Mouse (Mus musculus) G1E-ER4 (cell line): Measurements from ENCODE around the gene Baiap2l1. TPM values are rescaled to one million over a fixed set of nuclear protein-coding genes. Genes with fewer than 3 reads are reported as not detected.

Experiments used
- GATA1 ChIP-seq: IDR thresholded peaks from one replicate; pipeline ENCODE4 v1.8.0; 2012; ENCODE audit warnings: low read length, inconsistent platforms
- polyA plus RNA-seq: library from polyadenylated mRNA; stranded (reverse); fragments of >175 nt; gene quantifications from 2 replicates; pipeline ENCODE4 v1.2.3, GENCODE M21; 2012

The Baiap2l1 gene
- polyA plus RNA-seq, 1 experiment, result not detected

DNA sequence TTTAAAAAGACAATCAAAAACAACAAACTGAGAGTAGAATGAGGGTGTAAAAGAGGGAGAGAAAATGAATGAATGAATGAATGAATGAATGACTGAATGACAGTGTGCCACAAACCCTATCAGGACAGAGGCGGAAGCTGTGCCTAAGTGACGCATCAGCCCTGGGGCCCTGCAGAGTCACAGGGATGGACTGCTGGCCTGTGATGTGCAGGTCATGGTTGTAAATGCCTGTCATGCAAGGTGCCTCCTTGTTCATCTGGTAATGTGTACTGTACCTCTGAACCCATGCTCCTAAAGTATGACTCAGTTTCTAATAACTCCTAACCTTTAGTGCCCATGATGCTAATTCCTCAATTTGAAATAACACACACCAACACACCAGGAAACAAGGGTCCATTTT lies 54.8 kb downstream of the Baiap2l1 start:
- TF ChIP-seq GATA1, result no peak

DNA sequence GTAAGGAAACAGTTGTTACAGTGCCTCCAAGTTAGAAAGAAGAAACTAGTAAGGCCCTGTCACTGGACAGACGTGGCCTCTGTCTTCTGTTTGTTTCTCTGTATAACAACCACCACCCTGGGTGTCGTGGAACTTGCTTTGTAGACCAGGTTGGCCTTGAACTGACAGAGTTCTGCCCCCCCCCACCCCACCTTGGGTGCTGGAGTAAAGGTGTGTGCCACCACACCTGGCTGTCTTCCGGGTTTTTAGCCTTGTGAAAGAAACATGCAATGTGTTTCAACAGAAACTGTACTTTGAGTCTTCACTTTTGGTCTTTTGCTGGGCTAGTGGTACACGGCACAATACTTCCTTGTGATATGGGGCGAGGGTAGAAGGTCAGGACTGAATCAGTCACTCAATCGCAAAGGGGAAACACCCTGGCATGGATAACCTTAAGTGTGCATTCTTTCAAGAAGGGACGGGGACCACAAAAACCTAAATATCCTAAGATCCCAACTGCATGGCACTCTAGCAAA lies 61.8 kb downstream of the Baiap2l1 start:
- TF ChIP-seq GATA1, result no peak

DNA sequence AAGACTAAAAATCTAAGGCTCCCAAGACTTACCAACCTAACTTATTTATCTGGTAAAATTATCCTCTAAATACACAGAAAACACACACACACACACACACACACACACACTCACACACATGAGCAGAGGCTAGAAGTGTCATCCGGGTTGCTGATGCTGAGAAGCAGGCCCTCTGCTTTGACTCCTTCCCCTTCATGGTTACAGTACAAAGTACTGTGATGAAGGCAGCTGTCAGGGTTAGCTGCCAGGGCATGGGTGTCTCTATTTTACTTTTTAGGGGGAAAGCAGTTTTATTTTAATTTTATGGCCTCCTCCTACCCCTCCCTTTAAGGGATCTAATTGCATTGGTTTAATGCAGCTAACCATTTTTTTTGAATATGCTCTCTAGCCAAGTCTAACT lies 62.6 kb downstream of the Baiap2l1 start:
- TF ChIP-seq GATA1, result no peak

DNA sequence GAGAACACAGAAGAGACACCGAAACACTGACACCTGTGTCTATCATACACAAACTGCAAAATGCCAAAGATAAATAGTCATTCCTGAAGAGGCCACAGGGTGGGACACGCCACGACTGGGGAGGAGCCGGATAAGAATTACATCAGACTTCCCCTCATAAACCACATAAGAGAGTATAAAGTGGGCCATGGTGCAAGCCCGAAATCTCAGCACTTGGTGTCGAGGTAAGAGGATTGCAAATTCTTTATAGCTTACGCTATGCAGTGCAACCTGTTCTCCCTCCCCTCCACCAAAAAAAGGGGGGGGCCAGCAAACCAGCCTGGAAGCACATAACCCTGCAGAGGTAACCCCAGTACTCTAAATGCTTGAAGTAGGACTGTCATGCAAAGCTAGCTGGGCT lies 63.0 kb downstream of the Baiap2l1 start:
- TF ChIP-seq GATA1, result no peak

DNA sequence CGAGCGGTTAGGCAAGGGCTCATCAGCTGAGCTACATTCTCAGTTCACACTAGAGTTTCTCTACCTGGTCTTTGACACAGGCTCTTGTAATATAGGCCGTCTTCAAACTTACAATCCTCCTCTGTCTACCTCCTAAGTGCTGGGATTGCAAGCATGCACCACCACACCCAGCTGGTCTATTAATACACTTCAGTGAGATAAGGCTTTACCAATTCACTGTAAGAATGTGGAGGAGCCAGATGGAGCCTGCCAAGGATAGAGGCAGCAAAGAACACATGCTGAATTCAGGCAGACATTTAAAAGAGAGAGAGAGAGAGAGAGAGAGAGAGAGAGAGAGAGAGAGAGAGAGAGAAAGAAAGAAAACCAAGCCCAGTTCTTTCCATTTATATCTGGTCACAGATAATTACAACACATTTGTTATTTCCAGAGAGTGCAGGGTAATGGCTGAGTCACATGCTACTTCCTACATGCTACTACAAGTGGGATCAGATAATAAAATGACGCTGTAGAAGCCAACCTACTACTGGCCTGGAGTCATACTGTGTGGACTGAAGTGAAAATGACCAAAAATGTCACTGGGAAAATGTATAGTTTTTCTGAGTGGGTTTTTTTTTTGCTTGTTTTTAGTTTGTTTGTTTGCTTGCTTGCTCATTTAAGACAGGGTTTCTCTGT lies 68.0 kb downstream of the Baiap2l1 start:
- TF ChIP-seq GATA1, result no peak

DNA sequence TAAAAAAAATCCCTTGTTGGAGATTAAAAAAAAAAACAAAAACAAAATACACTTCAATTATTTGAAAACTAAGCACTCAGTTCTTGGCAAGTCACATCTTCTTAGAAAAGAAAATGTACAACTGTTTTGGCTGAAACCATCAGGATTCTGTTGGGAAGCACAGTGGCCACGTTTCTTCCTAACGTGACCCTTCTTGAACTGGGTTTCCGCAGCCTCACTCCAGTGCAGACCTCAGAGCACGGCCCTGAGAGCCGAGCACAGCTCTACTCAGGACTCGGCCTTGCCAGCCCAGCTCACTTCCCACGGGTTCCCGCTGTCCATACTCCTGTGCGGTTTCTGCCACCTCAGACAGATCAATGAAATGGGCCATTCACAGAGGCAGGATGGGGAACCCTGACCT lies 69.5 kb downstream of the Baiap2l1 start:
- no peak for TF ChIP-seq GATA1

DNA sequence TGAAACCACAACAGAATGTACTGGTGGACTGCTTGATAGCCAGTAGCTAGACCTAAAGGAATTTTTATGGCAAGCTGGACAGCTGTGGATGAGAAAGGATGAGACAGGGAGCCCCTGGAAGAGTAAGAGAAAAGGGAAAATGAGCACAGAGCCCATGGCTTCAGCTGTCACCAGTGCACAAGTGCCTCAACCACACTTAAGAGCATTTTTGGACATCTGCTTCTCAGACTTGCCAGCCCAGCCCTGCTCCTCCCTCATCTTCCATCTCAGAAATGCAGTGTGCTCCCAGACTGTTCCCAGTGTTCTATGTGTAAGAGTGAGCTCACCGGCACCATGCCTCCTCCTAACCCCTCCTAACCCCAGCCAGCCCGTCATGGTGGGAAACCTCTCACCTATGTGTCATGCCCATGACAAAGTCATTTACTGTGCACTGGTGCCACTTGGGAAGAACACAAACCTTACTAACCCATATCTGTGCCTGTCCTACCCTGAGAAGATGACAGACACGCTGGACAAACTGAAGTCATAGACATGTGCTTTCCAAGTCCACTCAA lies 70.6 kb downstream of the Baiap2l1 start:
- TF ChIP-seq GATA1, result no peak

DNA sequence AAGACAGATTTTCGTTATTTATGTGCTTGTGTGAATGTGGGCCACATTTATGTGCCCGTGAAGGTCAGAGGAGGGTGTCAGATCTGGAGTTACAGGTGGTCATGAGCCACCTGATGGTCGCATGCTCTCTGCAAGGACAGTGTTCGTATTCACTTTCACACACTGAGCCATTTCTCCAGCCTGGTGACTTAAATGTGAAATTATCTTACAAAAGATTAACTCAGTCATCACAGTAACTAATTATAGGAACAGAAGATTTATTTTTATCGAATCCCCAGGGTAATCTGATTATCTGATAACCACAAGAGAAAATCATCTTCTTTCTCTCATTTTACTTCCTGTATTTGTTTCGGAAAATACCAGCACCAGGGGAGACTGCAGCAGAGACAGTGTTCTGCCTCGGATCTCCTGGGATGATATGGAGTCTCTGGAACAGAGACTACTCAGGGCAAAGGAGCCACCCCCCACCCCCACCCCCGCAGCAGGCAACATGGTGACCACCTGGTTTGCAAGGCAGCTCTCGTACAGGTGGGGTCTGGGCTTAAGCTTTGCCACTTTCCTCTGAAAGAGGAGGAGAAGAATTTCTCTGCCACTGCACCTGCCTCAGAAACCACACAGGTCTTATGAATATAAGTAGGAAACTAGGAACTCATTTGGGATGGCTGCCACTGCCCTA lies 71.2 kb downstream of the Baiap2l1 start:
- TF ChIP-seq GATA1, result no peak

DNA sequence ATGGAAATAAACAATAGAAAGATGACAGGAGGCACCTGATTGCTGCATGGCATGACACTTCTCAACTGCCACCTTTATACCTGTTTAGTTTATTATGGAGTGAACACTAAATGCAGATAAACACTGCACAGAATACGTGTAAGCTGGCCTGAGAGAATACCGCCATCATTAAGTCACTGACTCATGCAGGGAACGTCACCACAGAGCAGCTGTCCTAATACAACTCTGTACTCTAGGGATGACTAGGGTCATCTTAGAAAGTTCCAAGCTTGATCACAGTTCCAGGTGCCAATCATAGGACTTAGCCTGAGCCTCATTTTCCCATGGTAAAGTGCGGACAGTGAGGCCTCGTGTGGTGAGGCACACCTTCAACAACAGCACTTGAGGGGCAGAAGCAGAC lies 73.3 kb downstream of the Baiap2l1 start:
- TF ChIP-seq GATA1, result no peak

DNA sequence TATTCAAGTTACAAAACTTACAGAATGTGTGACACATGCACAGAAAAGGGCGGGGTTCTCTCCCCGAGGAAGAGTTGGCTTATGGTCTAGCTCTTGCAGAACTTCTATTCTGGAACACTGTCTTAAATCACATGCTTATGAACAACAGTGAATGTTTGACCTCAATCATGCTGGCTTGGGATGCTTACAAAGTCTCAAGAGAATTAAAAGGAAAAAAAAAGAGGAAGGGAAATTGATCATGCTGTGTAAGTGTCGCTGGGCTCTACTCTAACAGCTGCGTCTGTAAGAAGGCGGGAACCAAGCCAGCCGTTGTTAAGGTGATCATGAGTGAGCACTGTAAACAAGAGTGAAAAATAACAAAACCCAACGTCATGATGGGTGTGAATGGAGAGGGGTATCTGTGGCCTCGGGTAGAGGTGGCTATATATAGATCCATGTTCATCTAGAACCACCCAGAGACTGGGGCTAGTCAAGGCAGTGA lies 74.3 kb downstream of the Baiap2l1 start:
- no peak for TF ChIP-seq GATA1

DNA sequence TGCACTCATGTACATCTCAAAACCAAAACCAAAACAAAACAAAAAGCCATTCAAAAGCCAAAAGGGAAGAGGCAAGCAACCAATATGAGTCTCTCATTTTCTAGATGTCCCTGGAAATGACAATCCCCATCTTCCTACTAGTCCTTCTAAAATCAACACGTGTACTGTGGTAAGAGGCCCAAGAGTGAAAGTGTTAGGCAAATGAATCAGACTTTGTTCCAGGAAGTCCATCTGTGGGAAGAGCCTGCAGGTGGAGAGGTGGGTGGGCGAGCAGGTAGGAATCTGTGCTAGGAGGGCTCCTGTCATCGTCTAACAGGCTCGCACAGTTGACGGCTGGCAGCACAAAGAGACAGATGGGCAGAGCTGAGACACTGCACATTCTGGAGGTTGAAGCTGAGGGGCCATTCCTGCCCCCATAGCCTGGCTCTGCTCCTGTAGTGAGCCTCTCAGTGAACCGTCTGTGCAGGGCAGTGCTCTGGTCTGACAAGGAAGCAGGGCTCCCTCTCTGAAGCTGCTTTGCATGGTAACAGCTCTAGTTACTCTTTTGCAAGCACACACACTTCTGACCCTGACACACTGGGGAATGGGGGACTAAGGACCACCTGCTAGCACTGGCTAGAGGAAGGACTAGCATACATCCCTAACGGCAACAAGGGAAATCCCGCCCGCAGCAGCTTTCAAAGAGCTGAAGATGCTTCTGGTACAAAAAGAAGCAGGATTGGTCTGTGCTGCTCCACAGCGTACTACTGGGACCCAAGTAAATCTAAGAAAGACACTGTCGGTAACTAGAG lies 75.2 kb downstream of the Baiap2l1 start:
- TF ChIP-seq GATA1, result no peak

DNA sequence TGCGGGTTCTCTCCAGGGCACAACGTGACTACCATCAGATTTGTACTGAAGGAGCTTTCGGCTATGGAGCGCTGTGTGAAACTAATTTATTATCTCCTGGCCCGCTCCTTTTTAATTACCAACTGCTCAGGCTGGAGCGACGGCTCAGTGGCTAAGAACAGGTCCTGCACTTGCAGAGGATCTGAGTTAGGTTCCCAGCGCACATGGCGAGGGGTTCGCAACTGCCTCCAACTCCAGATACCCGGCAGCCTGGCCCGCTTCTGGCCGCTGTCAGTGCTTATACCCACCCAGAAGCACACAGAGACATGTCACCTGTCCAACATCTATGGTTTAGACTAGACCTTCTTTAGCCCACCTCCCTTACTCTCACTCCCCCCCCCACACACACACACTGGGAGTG lies 78.0 kb downstream of the Baiap2l1 start:
- no peak for TF ChIP-seq GATA1

DNA sequence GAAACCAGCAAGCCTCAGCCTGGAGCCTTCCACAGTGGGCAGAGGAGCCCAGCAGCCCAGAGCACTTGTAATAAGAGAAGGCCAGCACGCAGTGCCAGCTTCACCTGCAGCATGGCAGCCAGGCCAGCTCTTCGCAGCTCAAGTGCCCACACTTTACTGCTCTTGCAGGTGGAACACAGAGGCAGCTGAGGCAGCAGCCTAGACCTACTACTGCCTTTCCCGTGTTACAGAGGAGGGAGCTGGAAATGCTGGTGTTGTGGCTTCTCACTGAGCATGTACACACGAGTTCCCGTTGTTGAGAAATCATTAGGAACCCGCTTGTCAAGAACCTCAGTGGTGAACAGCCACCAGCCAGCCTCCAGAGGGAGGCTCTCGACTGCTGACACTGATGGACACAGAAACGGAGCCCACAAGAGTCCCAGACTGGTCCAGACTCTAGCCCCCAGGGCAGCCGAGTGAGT lies 78.8 kb downstream of the Baiap2l1 start:
- TF ChIP-seq GATA1, result no peak

DNA sequence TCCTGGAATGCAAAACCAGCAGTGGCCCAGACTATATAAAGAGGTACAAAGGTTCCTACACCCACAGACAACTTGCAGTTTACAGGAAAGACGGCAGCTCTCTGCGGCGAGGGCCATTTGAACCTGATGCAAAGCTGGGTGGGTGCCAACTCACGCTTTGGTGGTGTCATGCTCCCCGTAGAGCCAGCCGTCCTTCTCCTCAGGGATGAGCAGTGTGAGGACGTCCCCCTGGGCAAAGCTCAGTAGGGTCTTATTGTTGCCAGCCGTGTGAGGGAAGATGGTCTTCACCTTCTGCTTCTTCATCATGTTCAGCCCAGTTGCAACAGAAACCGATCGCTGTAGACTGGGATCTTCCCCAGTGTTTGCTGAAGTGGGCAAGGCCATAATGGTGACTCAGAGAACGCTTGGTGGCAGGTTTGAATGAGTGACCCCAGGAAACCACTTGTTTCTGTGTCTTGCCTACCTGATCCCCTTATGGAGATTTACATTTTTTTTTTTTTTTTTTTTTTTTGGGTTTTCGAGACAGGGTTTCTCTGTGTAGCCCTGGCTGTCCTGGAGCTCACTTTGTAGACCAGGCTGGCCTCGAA lies 79.4 kb downstream of the Baiap2l1 start:
- TF ChIP-seq GATA1, result no peak

DNA sequence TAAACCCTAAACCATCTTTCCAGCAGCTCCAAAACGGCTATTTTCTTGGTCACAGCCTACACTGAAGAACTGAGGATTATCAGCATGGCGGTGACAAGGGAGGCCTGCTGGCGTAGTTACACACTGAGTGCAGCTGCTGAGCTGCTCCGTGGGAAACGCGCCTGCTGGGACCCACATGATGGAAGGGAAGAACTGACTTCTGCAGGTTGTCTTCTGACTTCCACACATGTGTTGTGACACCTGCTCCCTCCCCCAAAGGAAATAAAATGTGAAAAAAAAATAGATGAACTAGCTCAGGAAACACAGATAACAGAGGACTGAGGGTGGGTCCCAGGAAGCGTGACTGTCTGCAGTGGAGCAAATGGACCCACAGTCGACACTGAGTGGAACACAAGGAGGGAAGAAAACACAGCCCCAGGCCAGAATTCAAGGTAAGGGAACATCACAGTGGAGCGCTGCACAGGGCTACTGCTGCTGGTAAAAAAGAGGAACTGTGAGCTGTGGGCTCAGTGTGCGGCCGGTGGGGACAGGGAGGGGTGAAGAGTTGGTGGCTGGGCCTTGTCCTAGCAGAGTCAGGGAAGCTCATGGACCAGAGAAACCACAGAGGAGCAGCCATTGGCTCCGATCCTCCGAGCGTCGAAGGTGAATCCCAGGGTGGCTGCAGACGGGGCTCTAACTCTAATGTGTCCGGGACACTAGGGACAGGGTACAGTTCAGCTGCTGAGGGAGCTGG lies 80.8 kb downstream of the Baiap2l1 start:
- TF ChIP-seq GATA1, result no peak
